Mouse (Mus musculus): ENCODE results near the gene Cmah.

Gene Cmah

DNA sequence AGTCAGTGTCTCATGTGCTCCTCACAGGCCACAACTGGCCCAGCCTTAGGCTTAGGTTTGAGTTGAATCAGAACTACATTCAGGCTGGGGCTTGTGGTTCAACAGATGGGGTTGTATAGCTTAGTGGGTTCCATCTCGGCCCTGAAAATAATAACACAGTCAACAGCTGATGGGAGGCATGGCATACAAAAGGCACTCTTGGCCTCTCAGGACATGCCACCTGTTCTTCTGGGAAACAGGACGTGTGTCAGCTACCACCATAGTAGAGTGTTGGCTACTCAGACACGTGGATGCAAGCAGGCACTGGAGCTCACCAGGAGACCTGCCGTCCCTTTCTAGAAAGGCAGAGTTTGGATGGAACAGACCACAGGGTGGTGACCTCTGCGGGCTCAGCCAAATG, 178.6 kb downstream of the Cmah start:
- H3K9me3 ChIP-seq (ENCODE audit: low read length), result no peaks in the 10 kb centered on the region
- TF ChIP-seq NANOG (IDR thresholded peaks at IDR 0.05; ENCODE audit: borderline replicate concordance, low read length) (no peak), POU5F1 (IDR thresholded peaks at IDR 0.05; ENCODE audit: borderline replicate concordance, low read length) (no peak), CTCF (conservative IDR thresholded peaks at IDR 0.05; ENCODE audit: low read length) (no peak)
- no peak overlapping the region for H3K4me3 ChIP-seq (replicated peaks; ENCODE audit: low read length)
- H3K27me3 ChIP-seq (ENCODE audit: insufficient read depth, low read length), result 0 out of 2 replicates have a peak, but pooled peaks cover 6% of the 10 kb centered on the region
- no peaks in the 10 kb centered on the region for H3K36me3 ChIP-seq (ENCODE audit: insufficient read depth, low read length)
- peaks cover 10% of the 10 kb centered on the region for H3K4me1 ChIP-seq (replicated peaks; ENCODE audit: low read depth, low read length)

DNA sequence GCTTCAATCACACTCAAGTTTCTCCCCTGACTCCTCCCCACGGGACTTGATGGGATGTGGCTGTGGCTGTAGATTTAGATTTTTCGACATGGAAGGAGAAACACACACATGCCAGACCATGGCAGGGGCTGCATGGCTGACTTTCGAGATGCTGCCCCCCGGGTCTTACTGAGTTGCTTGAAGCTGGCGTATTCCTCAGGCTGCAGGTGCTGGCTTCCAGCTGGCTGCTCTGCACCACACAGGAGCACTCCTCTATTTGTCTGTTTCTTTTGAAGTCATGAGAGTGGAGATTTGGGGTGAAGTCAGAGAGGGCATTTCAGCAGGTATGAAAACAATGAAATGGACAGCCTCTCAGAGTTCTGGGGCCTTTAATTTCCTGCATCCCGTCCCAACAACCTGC, 180.0 kb downstream of the Cmah start:
- no peaks in the 10 kb centered on the region for H3K36me3 ChIP-seq (ENCODE audit: insufficient read depth, low read length)
- H3K4me3 ChIP-seq (replicated peaks; ENCODE audit: low read length), result no peak overlapping the region
- H3K4me1 ChIP-seq (replicated peaks; ENCODE audit: low read depth, low read length), result peaks cover 6% of the 10 kb centered on the region
- H3K9me3 ChIP-seq (ENCODE audit: low read length), result no peaks in the 10 kb centered on the region
- 0 out of 2 replicates have a peak, but pooled peaks cover 6% of the 10 kb centered on the region for H3K27me3 ChIP-seq (ENCODE audit: insufficient read depth, low read length)
- TF ChIP-seq NANOG (IDR thresholded peaks at IDR 0.05; ENCODE audit: borderline replicate concordance, low read length), result no peak

DNA sequence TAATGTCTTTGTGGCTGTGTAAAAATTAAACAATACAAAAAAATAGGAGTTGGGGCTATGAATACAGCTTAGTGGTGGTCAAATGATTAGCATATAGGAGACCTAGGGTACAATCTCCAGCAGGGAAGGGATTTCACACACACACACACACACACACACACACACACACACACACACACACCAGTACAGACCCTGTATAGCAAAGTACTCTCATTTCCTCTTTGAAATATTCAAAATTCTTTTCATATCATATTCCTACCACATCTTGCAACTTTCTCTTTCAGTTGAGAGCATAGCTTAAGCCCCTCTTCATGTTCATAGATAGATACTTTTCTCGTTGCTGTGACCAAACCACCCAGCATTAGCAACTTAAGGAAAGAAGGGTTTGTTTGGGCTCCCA, 181.7 kb downstream of the Cmah start:
- no peaks in the 10 kb centered on the region for H3K36me3 ChIP-seq (ENCODE audit: insufficient read depth, low read length)
- H3K9me3 ChIP-seq (ENCODE audit: low read length), result no peaks in the 10 kb centered on the region
- TF ChIP-seq POU5F1 (IDR thresholded peaks at IDR 0.05; ENCODE audit: borderline replicate concordance, low read length) (no peak), CTCF (conservative IDR thresholded peaks at IDR 0.05; ENCODE audit: low read length) (no peak)
- H3K4me3 ChIP-seq (replicated peaks; ENCODE audit: low read length), result no peak overlapping the region
- H3K27me3 ChIP-seq (ENCODE audit: insufficient read depth, low read length), result 0 out of 2 replicates have a peak, but pooled peaks cover 6% of the 10 kb centered on the region
- peaks cover 24% of the 10 kb centered on the region for H3K4me1 ChIP-seq (replicated peaks; ENCODE audit: low read depth, low read length)

GRCm38 (mm10) chr13:24511367-24511766, 184.2 kb downstream of the Cmah start:
- TF ChIP-seq POU5F1 (IDR thresholded peaks at IDR 0.05; ENCODE audit: borderline replicate concordance, low read length), result no peak
- no peak for TF ChIP-seq NANOG (IDR thresholded peaks at IDR 0.05; ENCODE audit: borderline replicate concordance, low read length)
- no peak for TF ChIP-seq CTCF (conservative IDR thresholded peaks at IDR 0.05; ENCODE audit: low read length)
- H3K27me3 ChIP-seq (ENCODE audit: insufficient read depth, low read length), result 0 out of 2 replicates have a peak, but pooled peaks cover 6% of the 10 kb centered on the region

DNA sequence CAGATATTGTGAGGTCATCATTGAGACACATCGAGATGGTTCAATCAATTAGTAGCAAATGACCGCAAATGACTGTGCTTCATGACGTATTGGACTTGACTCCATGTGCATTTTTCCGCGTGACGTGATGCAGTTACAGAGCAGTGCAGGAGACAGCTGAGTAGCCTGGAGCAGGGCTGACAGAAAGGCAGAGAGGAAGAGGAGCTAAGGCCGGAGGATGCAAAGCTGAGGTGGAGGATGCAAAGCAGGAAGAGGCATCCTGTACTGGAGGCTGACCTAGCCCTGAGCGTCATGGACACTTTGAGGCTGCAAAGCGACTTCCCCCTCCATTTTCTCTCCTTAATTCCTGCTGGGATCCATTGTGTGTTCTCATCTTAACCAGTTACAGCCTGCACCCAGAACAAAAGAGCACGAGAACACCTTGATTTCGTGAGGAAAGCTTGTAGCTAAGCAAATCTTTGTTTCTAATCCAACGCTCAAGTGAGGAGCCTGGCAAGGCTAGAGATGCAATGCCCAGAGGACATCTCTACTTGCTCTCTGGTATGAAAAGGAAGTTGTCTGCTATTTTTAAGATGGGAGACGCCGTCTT, 184.8 kb downstream of the Cmah start:
- peaks cover 6% of the 10 kb centered on the region; the same call in 1 of the 2 replicates for H3K9me3 ChIP-seq (ENCODE audit: low read length)
- 0 out of 2 replicates have a peak, but pooled peaks cover 6% of the 10 kb centered on the region for H3K27me3 ChIP-seq (ENCODE audit: insufficient read depth, low read length)
- no peaks in the 10 kb centered on the region for H3K36me3 ChIP-seq (ENCODE audit: insufficient read depth, low read length)
- TF ChIP-seq POU5F1 (IDR thresholded peaks at IDR 0.05; ENCODE audit: borderline replicate concordance, low read length) (no peak), CTCF (conservative IDR thresholded peaks at IDR 0.05; ENCODE audit: low read length) (no peak), NANOG (IDR thresholded peaks at IDR 0.05; ENCODE audit: borderline replicate concordance, low read length) (peak; percentile 78; the same call in 1 of the 2 replicates)
- H3K4me1 ChIP-seq (replicated peaks; ENCODE audit: low read depth, low read length), result peaks cover 45% of the 10 kb centered on the region
- no peak overlapping the region for H3K4me3 ChIP-seq (replicated peaks; ENCODE audit: low read length)

More at GRCm38 (mm10) chr13:24511367-24511766, 184.2 kb downstream of the Cmah start:
- peaks cover 6% of the 10 kb centered on the region; the same call in 1 of the 2 replicates for H3K9me3 ChIP-seq (ENCODE audit: low read length)
- H3K4me3 ChIP-seq (replicated peaks; ENCODE audit: low read length), result no peak overlapping the region
- H3K4me1 ChIP-seq (replicated peaks; ENCODE audit: low read depth, low read length), result peaks cover 38% of the 10 kb centered on the region
- no peaks in the 10 kb centered on the region for H3K36me3 ChIP-seq (ENCODE audit: insufficient read depth, low read length)

- H3K4me1 ChIP-seq (replicated peaks; ENCODE audit: low read depth, low read length), result peaks cover 57% of the 10 kb centered on the region
- no peak overlapping the region for H3K4me3 ChIP-seq (replicated peaks; ENCODE audit: low read length)
- TF ChIP-seq NANOG (IDR thresholded peaks at IDR 0.05; ENCODE audit: borderline replicate concordance, low read length) (no peak), CTCF (conservative IDR thresholded peaks at IDR 0.05; ENCODE audit: low read length) (no peak), POU5F1 (IDR thresholded peaks at IDR 0.05; ENCODE audit: borderline replicate concordance, low read length) (no peak)
- H3K36me3 ChIP-seq (ENCODE audit: insufficient read depth, low read length), result no peaks in the 10 kb centered on the region
- H3K27me3 ChIP-seq (ENCODE audit: insufficient read depth, low read length), result 0 out of 2 replicates have a peak, but pooled peaks cover 6% of the 10 kb centered on the region
- peaks cover 6% of the 10 kb centered on the region; the same call in 1 of the 2 replicates for H3K9me3 ChIP-seq (ENCODE audit: low read length)
Measured at GRCm38 (mm10) chr13:24513717-24514116, 186.5 kb downstream of the Cmah start.

DNA sequence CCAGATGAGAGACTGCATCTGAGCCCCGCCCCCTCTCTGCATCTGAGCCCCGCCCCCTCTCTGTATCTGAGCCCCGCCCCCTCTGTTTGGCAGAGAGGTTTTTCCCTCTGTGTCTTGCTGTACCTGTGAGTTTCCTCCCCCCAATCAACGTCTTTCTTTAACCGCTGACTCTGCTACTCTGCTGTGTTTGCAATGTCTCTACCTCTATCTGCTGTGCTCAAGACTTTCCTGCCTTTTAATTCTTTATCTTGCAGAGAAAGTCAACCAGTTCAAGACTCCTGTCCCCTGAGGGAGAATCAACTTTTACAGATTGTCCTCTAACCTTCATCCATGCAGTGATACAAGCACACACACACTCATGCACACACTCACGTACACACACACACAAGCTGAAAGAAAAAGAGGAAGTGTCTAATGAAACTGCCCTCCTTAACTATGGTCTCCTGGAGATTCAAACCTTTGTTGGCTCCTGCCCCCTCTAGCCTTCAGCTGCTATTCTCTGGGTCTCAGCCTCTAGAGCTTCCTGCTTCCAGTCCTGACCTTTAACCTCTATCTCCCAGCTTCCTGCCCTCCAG, 188.0 kb downstream of the Cmah start:
- no peaks in the 10 kb centered on the region for H3K36me3 ChIP-seq (ENCODE audit: insufficient read depth, low read length)
- TF ChIP-seq POU5F1 (IDR thresholded peaks at IDR 0.05; ENCODE audit: borderline replicate concordance, low read length) (no peak), NANOG (IDR thresholded peaks at IDR 0.05; ENCODE audit: borderline replicate concordance, low read length) (no peak), CTCF (conservative IDR thresholded peaks at IDR 0.05; ENCODE audit: low read length) (no peak)
- H3K4me1 ChIP-seq (replicated peaks; ENCODE audit: low read depth, low read length), result peaks cover 65% of the 10 kb centered on the region
- H3K9me3 ChIP-seq (ENCODE audit: low read length), result peaks cover 6% of the 10 kb centered on the region; the same call in 1 of the 2 replicates
- H3K27me3 ChIP-seq (ENCODE audit: insufficient read depth, low read length), result no peaks in the 10 kb centered on the region
- no peak overlapping the region for H3K4me3 ChIP-seq (replicated peaks; ENCODE audit: low read length)

GRCm38 (mm10) chr13:24517757-24518156, 190.6 kb downstream of the Cmah start:
- H3K27me3 ChIP-seq (ENCODE audit: insufficient read depth, low read length), result no peaks in the 10 kb centered on the region
- peaks cover 63% of the 10 kb centered on the region for H3K4me1 ChIP-seq (replicated peaks; ENCODE audit: low read depth, low read length)
- H3K9me3 ChIP-seq (ENCODE audit: low read length), result peaks cover 6% of the 10 kb centered on the region; the same call in 1 of the 2 replicates
- TF ChIP-seq POU5F1 (IDR thresholded peaks at IDR 0.05; ENCODE audit: borderline replicate concordance, low read length) (no peak), NANOG (IDR thresholded peaks at IDR 0.05; ENCODE audit: borderline replicate concordance, low read length) (peak; percentile 19; the same call in 1 of the 2 replicates), CTCF (conservative IDR thresholded peaks at IDR 0.05; ENCODE audit: low read length) (no peak)
- H3K4me3 ChIP-seq (replicated peaks; ENCODE audit: low read length), result no peak overlapping the region
- H3K36me3 ChIP-seq (ENCODE audit: insufficient read depth, low read length), result no peaks in the 10 kb centered on the region

Measured in E14TG2a.4 (cell line).